Mouse (Mus musculus): ENCODE measurements around the gene Des. TPM values are rescaled to one million over a fixed set of nuclear protein-coding genes. Genes with fewer than 3 reads are reported as not detected.

Gene Des
- total and polyA plus RNA-seq, 3 experiments: 7.0 to 7.2 TPM; not detected in 1

DNA sequence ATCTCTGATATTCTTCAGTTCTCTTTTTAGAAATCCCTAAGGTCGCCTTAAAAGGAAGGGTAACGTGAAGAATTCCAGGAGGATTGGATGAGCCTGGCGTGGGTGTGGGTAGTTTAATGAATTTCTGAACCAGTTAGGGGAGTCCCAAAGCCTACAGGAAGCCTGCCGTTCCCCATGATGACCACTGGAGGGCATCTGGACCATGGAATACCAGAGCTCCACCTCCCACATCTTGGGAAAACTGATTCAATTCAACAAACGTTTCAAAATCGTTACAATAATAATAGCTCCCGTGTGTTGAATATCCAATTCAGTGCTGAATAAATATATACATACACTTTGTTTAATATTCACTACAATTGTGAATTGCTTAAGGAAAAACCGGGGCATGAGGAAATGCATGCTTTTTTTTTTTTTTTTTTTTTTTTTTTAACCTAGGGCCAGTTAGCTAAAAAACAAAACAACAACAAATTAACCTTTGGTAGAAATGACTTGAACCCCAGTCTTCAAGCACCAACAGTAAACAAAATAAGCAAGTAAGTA is 17.2 kb upstream of the Des start (continued):
- no peak for TF ChIP-seq GABPA (IDR thresholded peaks at IDR 0.05; ENCODE audit: low read depth, low read length)

DNA sequence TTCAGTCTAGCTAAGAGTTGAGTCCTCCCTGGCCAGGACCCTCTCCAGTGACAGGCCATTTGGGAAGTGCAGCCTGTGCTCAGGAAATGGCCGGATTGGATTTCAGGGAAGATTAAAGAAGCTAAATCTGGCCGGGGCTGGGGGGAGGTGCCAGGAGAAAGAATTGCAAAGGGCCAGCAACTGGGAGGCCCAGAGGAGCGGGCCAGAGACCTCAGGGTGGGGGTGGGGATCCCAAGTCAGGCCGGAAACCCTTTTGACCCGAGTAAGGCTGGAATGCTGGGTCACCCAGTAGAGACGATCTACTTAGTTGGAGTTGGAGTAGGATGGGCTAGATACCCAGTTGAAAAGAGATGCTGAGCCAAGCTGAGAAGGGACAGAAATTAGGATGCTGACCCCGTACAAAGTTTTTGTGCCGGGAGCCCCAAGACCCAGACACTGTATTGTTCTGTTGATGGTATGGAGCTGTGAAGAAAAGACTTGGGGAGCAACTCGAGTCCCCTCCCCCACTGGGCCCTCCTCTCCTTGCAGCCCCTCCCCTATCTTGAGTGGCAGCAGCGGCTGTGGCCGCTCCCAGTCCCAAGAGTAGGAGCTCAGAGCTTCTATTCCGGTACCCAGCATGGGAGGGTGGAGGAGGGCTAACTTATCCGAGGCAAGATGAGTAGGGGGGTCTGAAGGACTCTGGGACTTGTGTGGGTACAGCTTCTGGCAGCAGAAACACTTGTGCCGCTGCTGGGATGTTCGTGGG is 15.7 kb upstream of the Des start:
- no peak overlapping the region for H3K4me3 ChIP-seq (ENCODE audit: control insufficient read depth in 1 of 2, insufficient read depth in 1 of 2, low read depth in 2 of 2, low read length in 2 of 2)
- no peak for DNase-seq (ENCODE audit: low read depth, low spot score)
- H3K36me3 ChIP-seq (ENCODE audit: control insufficient read depth in 1 of 2, insufficient read depth in 2 of 2, low read length in 2 of 2): no peaks in the 10 kb centered on the region
- no peak overlapping the region for H3K9ac ChIP-seq (ENCODE audit: control insufficient read depth, low read depth, low read length, poor library complexity, severe bottlenecking)
- H3K79me2 ChIP-seq (ENCODE audit: control insufficient read depth, insufficient read depth, low read length, poor library complexity): no peaks in the 10 kb centered on the region
- no peak overlapping the region for H3K27ac ChIP-seq (ENCODE audit: control insufficient read depth, low read depth, low read length)
- H3K4me1 ChIP-seq (ENCODE audit: control insufficient read depth in 1 of 2, insufficient read depth in 2 of 2, low read length in 2 of 2): no peaks in the 10 kb centered on the region
- H3K9me3 ChIP-seq (replicated peaks; ENCODE audit: insufficient read depth, low read length): no peaks in the 10 kb centered on the region
- TF ChIP-seq RCOR1 (IDR thresholded peaks at IDR 0.05; ENCODE audit: low read depth, low read length): no peak
- TF ChIP-seq ZMIZ1 (IDR thresholded peaks at IDR 0.05; ENCODE audit: low read depth, low read length): no peak
- TF ChIP-seq E2F4 (IDR thresholded peaks at IDR 0.05; ENCODE audit: borderline replicate concordance, low read depth, low read length): no peak
- TF ChIP-seq ETS1 (IDR thresholded peaks at IDR 0.05; ENCODE audit: low read depth, low read length): no peak
- no peak for TF ChIP-seq CTCF (IDR thresholded peaks at IDR 0.05 in 2 of 3, conservative IDR thresholded peaks at IDR 0.05 in 1 of 3; ENCODE audit: control insufficient read depth in 1 of 3, insufficient read depth in 1 of 3, low read depth in 2 of 3, low read length in 3 of 3, poor library complexity in 1 of 3, severe bottlenecking in 1 of 3)
- TF ChIP-seq MAX (IDR thresholded peaks at IDR 0.05; ENCODE audit: low read length): no peak
- TF ChIP-seq ZNF384 (IDR thresholded peaks at IDR 0.05; ENCODE audit: low read depth, low read length): no peak
- no peak for TF ChIP-seq ELF1 (IDR thresholded peaks at IDR 0.05; ENCODE audit: low read depth, low read length)
- TF ChIP-seq CHD2 (IDR thresholded peaks at IDR 0.05; ENCODE audit: low read length): no peak
- no peak for TF ChIP-seq USF1 (IDR thresholded peaks at IDR 0.05; ENCODE audit: low read depth, low read length)
- H3K27me3 ChIP-seq (ENCODE audit: control insufficient read depth in 1 of 2, insufficient read depth in 2 of 2, low read length in 2 of 2): peaks cover 0 to 3% of the 10 kb centered on the region in 2 experiments; a peak in 1 of 4 replicates

GRCm38 (mm10) chr1:75345036-75345935 is 14.8 kb upstream of the Des start:
- no peaks in the 10 kb centered on the region for H3K9me3 ChIP-seq (replicated peaks; ENCODE audit: insufficient read depth, low read length)
- no peak overlapping the region for H3K4me3 ChIP-seq (ENCODE audit: control insufficient read depth in 1 of 2, insufficient read depth in 1 of 2, low read depth in 2 of 2, low read length in 2 of 2)
- H3K4me1 ChIP-seq (ENCODE audit: control insufficient read depth in 1 of 2, insufficient read depth in 2 of 2, low read length in 2 of 2): no peaks in the 10 kb centered on the region
- no peaks in the 10 kb centered on the region for H3K36me3 ChIP-seq (ENCODE audit: control insufficient read depth in 1 of 2, insufficient read depth in 2 of 2, low read length in 2 of 2)
- peaks cover 0 to 3% of the 10 kb centered on the region in 2 experiments; a peak in 1 of 4 replicates for H3K27me3 ChIP-seq (ENCODE audit: control insufficient read depth in 1 of 2, insufficient read depth in 2 of 2, low read length in 2 of 2)
- H3K79me2 ChIP-seq (ENCODE audit: control insufficient read depth, insufficient read depth, low read length, poor library complexity): no peaks in the 10 kb centered on the region
- H3K27ac ChIP-seq (ENCODE audit: control insufficient read depth, low read depth, low read length): no peak overlapping the region
- no peak overlapping the region for H3K9ac ChIP-seq (ENCODE audit: control insufficient read depth, low read depth, low read length, poor library complexity, severe bottlenecking)
- no peak for TF ChIP-seq ETS1 (IDR thresholded peaks at IDR 0.05; ENCODE audit: low read depth, low read length)
- TF ChIP-seq MYB (IDR thresholded peaks at IDR 0.05; ENCODE audit: low read depth, low read length): no peak
- TF ChIP-seq ZNF384 (IDR thresholded peaks at IDR 0.05; ENCODE audit: low read depth, low read length): no peak
- no peak for TF ChIP-seq ELF1 (IDR thresholded peaks at IDR 0.05; ENCODE audit: low read depth, low read length)
- TF ChIP-seq GABPA (IDR thresholded peaks at IDR 0.05; ENCODE audit: low read depth, low read length): no peak
- TF ChIP-seq MAX (IDR thresholded peaks at IDR 0.05; ENCODE audit: low read length): no peak
- TF ChIP-seq EP300 (IDR thresholded peaks at IDR 0.05; ENCODE audit: low read depth in 1 of 2, low read length in 2 of 2): no peak
- TF ChIP-seq TBP (IDR thresholded peaks at IDR 0.05; ENCODE audit: low read depth, low read length): no peak
- no peak for TF ChIP-seq RCOR1 (IDR thresholded peaks at IDR 0.05; ENCODE audit: low read depth, low read length)
- TF ChIP-seq POLR2A (IDR thresholded peaks at IDR 0.05; ENCODE audit: control insufficient read depth in 1 of 2, insufficient read depth in 1 of 2, low read depth in 1 of 2, low read length in 2 of 2, poor library complexity in 1 of 2): no peak
- no peak for TF ChIP-seq CHD1 (IDR thresholded peaks at IDR 0.05; ENCODE audit: low read depth, low read length)
- no peak for TF ChIP-seq NRF1 (IDR thresholded peaks at IDR 0.05; ENCODE audit: insufficient read depth, low read depth, low read length, poor library complexity, severe bottlenecking)
- no peak for TF ChIP-seq CTCF (IDR thresholded peaks at IDR 0.05 in 2 of 3, conservative IDR thresholded peaks at IDR 0.05 in 1 of 3; ENCODE audit: control insufficient read depth in 1 of 3, insufficient read depth in 1 of 3, low read depth in 2 of 3, low read length in 3 of 3, poor library complexity in 1 of 3, severe bottlenecking in 1 of 3)
- TF ChIP-seq KAT2A (conservative IDR thresholded peaks at IDR 0.05; ENCODE audit: low read depth, low read length): no peak
- TF ChIP-seq TCF12 (IDR thresholded peaks at IDR 0.05; ENCODE audit: low read depth, low read length): no peak
- TF ChIP-seq NELFE (IDR thresholded peaks at IDR 0.05; ENCODE audit: low read depth, low read length): no peak
- no peak for TF ChIP-seq TAL1 (IDR thresholded peaks at IDR 0.05; ENCODE audit: low read length)
- no peak for TF ChIP-seq GATA1 (IDR thresholded peaks at IDR 0.05; ENCODE audit: low read depth, low read length)
- no peak for TF ChIP-seq MAZ (IDR thresholded peaks at IDR 0.05; ENCODE audit: low read depth, low read length)
- DNase-seq (ENCODE audit: low read depth, low spot score): no peak
